Mouse (Mus musculus): ENCODE data around the gene Cep131. TPM values are rescaled to one million over a fixed set of nuclear protein-coding genes. Genes with fewer than 3 reads are reported as not detected.

Cep131 gene
- polyA plus RNA-seq, 1 experiment from 2014 or later = 16.0 TPM

DNA sequence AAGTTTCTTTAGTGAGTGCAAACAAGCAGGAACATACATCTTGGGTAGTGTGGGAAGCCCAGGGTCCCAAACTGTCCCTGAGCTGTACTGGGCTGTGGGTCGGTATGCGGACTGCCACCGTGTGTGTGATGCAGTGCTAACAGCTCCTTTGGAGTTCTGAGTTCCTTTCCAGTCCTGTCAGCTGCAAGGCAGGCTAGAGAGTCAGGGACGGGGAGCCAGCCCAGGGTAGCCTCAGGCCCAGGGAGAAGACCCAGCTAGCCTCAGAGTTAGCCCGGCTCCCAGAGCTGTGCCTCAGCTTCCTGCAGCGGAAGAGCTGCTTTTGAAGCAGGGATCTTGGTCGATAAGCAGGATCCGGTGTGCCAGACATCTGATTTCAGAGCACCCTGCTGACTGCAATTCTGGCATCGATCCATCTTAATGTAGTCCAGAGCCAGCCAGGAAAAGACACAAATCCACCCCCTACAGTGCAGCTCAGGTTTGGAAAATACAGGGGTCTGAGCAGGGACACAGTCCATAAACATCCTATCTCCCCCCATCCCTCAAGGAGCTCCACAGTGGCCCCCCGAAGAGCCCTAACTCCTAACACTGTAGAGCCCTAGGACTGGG is 33.4 kb upstream of the Cep131 start:
- H3K27ac ChIP-seq (ENCODE audit: low read depth, low read length) = no peak overlapping the region
- peaks cover 7% of the 10 kb centered on the region for H3K4me1 ChIP-seq (ENCODE audit: control insufficient read depth, insufficient read depth, low read length)
- WGBS (ENCODE audit: insufficient replicate concordance) = 67% methylated on average over 10 of the region's 10 CpGs
- H3K36me3 ChIP-seq (ENCODE audit: control insufficient read depth, insufficient read depth, low read length) = 0 out of 2 replicates have a peak, but pooled peaks cover 4% of the 10 kb centered on the region
- no peak overlapping the region for H3K9ac ChIP-seq (ENCODE audit: low read depth, low read length)
- no peak for ATAC-seq (replicated peaks; ENCODE audit: insufficient number of reproducible peaks, low FRiP score, low TSS enrichment)
- no peaks in the 10 kb centered on the region for H3K9me3 ChIP-seq (replicated peaks; ENCODE audit: control insufficient read depth, low read length)
- no peak overlapping the region for H3K4me3 ChIP-seq (ENCODE audit: low read depth, low read length)
- no peak overlapping the region for H3K4me2 ChIP-seq
- no peaks in the 10 kb centered on the region for H3K27me3 ChIP-seq (ENCODE audit: control insufficient read depth, insufficient read depth, low read length)

GRCm38 (mm10) chr11:120119108-120119507 is 32.5 kb upstream of the Cep131 start:
- H3K36me3 ChIP-seq (ENCODE audit: control insufficient read depth, insufficient read depth, low read length) = 0 out of 2 replicates have a peak, but pooled peaks cover 8% of the 10 kb centered on the region
- H3K9me3 ChIP-seq (replicated peaks; ENCODE audit: control insufficient read depth, low read length) = no peaks in the 10 kb centered on the region
- no peak overlapping the region for H3K4me3 ChIP-seq (ENCODE audit: low read depth, low read length)
- H3K4me2 ChIP-seq = no peak overlapping the region
- 94% methylated on average over 7 of the region's 7 CpGs for WGBS (ENCODE audit: insufficient replicate concordance)
- ATAC-seq (replicated peaks; ENCODE audit: insufficient number of reproducible peaks, low FRiP score, low TSS enrichment) = no peak
- H3K27ac ChIP-seq (ENCODE audit: low read depth, low read length) = no peak overlapping the region
- no peak overlapping the region for H3K9ac ChIP-seq (ENCODE audit: low read depth, low read length)
- H3K4me1 ChIP-seq (ENCODE audit: control insufficient read depth, insufficient read depth, low read length) = peaks cover 7% of the 10 kb centered on the region
- H3K27me3 ChIP-seq (ENCODE audit: control insufficient read depth, insufficient read depth, low read length) = no peaks in the 10 kb centered on the region

- no peak for ATAC-seq (replicated peaks; ENCODE audit: insufficient number of reproducible peaks, low FRiP score, low TSS enrichment)
- no peak overlapping the region for H3K9ac ChIP-seq (ENCODE audit: low read depth, low read length)
- H3K4me2 ChIP-seq = no peak overlapping the region
- 0 out of 2 replicates have a peak, but pooled peaks cover 8% of the 10 kb centered on the region for H3K36me3 ChIP-seq (ENCODE audit: control insufficient read depth, insufficient read depth, low read length)
- 71% methylated on average over 2 of the region's 2 CpGs for WGBS (ENCODE audit: insufficient replicate concordance)
- H3K9me3 ChIP-seq (replicated peaks; ENCODE audit: control insufficient read depth, low read length) = no peaks in the 10 kb centered on the region
- H3K4me1 ChIP-seq (ENCODE audit: control insufficient read depth, insufficient read depth, low read length) = peaks cover 12% of the 10 kb centered on the region
- no peak overlapping the region for H3K4me3 ChIP-seq (ENCODE audit: low read depth, low read length)
- no peaks in the 10 kb centered on the region for H3K27me3 ChIP-seq (ENCODE audit: control insufficient read depth, insufficient read depth, low read length)
- no peak overlapping the region for H3K27ac ChIP-seq (ENCODE audit: low read depth, low read length)
Measured at GRCm38 (mm10) chr11:120117626-120118025, 31.0 kb upstream of the Cep131 start.

- H3K4me2 ChIP-seq = no peak overlapping the region
- WGBS (ENCODE audit: insufficient replicate concordance) = 89% methylated on average over 21 of the region's 21 CpGs
- peaks cover 21% of the 10 kb centered on the region for H3K4me1 ChIP-seq (ENCODE audit: control insufficient read depth, insufficient read depth, low read length)
- ATAC-seq (replicated peaks; ENCODE audit: insufficient number of reproducible peaks, low FRiP score, low TSS enrichment) = no peak
- H3K9ac ChIP-seq (ENCODE audit: low read depth, low read length) = no peak overlapping the region
- 0 out of 2 replicates have a peak, but pooled peaks cover 10% of the 10 kb centered on the region for H3K36me3 ChIP-seq (ENCODE audit: control insufficient read depth, insufficient read depth, low read length)
- H3K27me3 ChIP-seq (ENCODE audit: control insufficient read depth, insufficient read depth, low read length) = no peaks in the 10 kb centered on the region
- no peak overlapping the region for H3K27ac ChIP-seq (ENCODE audit: low read depth, low read length)
- no peak overlapping the region for H3K4me3 ChIP-seq (ENCODE audit: low read depth, low read length)
- no peaks in the 10 kb centered on the region for H3K9me3 ChIP-seq (replicated peaks; ENCODE audit: control insufficient read depth, low read length)
Measured at GRCm38 (mm10) chr11:120114488-120115215, 28.0 kb upstream of the Cep131 start.

DNA sequence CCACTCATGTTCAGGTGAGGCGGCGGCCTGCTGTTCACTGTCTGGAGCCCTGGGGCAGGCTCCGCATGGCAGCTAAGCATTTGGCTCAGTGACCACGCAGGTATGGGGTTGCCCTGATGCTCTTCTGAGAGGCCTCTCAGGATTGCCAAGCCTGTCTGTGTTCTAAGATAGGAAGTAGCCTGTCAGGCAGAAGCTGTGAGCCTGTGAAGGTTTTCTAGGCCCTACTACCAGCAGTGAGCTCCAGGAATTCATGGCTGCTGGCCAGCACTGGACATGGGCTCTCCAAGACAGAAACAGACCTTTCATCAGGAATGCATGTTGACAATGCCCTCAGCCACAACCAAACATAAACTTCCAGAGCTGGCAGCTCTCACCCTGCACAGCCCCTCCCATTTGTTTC is 25.5 kb upstream of the Cep131 start:
- no peaks in the 10 kb centered on the region for H3K27me3 ChIP-seq (ENCODE audit: control insufficient read depth, insufficient read depth, low read length)
- no peak overlapping the region for H3K4me3 ChIP-seq (ENCODE audit: low read depth, low read length)
- peaks cover 21% of the 10 kb centered on the region for H3K4me1 ChIP-seq (ENCODE audit: control insufficient read depth, insufficient read depth, low read length)
- WGBS (ENCODE audit: insufficient replicate concordance) = 79% methylated on average over 4 of the region's 4 CpGs
- peaks cover 13% of the 10 kb centered on the region; the same call in 1 of the 2 replicates for H3K36me3 ChIP-seq (ENCODE audit: control insufficient read depth, insufficient read depth, low read length)
- peak overlapping the region; percentile 70 for H3K27ac ChIP-seq (ENCODE audit: low read depth, low read length)
- H3K9ac ChIP-seq (ENCODE audit: low read depth, low read length) = 0 out of 2 replicates have a peak overlapping the region, but pooled peaks have one; percentile 22
- H3K9me3 ChIP-seq (replicated peaks; ENCODE audit: control insufficient read depth, low read length) = no peaks in the 10 kb centered on the region
- ATAC-seq (replicated peaks; ENCODE audit: insufficient number of reproducible peaks, low FRiP score, low TSS enrichment) = no peak
- no peak overlapping the region for H3K4me2 ChIP-seq

DNA sequence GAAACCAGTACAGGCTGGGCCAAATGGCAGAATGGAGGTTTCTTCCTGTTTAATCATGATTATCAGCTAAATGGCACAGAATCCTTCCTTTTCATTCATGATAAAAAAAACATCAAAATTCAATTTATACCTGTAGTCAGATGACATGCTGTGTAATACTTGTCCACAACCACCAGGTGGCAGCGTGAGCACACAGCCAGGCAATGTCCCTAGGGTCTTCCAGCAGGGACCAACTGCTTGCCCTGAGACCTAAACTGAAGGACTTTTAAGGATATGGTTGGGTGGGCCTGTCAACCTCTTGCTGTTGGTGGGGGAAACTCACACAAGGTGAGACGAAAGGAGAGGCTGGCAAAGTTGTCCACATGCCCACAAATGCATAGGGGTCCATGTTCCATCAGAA is 24.4 kb upstream of the Cep131 start:
- H3K27ac ChIP-seq (ENCODE audit: low read depth, low read length) = no peak overlapping the region
- peaks cover 21% of the 10 kb centered on the region for H3K4me1 ChIP-seq (ENCODE audit: control insufficient read depth, insufficient read depth, low read length)
- 3% methylated on average over 2 of the region's 2 CpGs for WGBS (ENCODE audit: insufficient replicate concordance)
- no peak overlapping the region for H3K9ac ChIP-seq (ENCODE audit: low read depth, low read length)
- no peak overlapping the region for H3K4me2 ChIP-seq
- ATAC-seq (replicated peaks; ENCODE audit: insufficient number of reproducible peaks, low FRiP score, low TSS enrichment) = no peak
- H3K36me3 ChIP-seq (ENCODE audit: control insufficient read depth, insufficient read depth, low read length) = peaks cover 11% of the 10 kb centered on the region; the same call in 1 of the 2 replicates
- no peaks in the 10 kb centered on the region for H3K9me3 ChIP-seq (replicated peaks; ENCODE audit: control insufficient read depth, low read length)
- H3K27me3 ChIP-seq (ENCODE audit: control insufficient read depth, insufficient read depth, low read length) = no peaks in the 10 kb centered on the region
- no peak overlapping the region for H3K4me3 ChIP-seq (ENCODE audit: low read depth, low read length)

- H3K9me3 ChIP-seq (replicated peaks; ENCODE audit: control insufficient read depth, low read length) = no peaks in the 10 kb centered on the region
- no peak for ATAC-seq (replicated peaks; ENCODE audit: insufficient number of reproducible peaks, low FRiP score, low TSS enrichment)
- no peak overlapping the region for H3K9ac ChIP-seq (ENCODE audit: low read depth, low read length)
- no peak overlapping the region for H3K27ac ChIP-seq (ENCODE audit: low read depth, low read length)
- WGBS (ENCODE audit: insufficient replicate concordance) = 64% methylated on average over 7 of the region's 7 CpGs
- H3K27me3 ChIP-seq (ENCODE audit: control insufficient read depth, insufficient read depth, low read length) = no peaks in the 10 kb centered on the region
- peaks cover 21% of the 10 kb centered on the region for H3K4me1 ChIP-seq (ENCODE audit: control insufficient read depth, insufficient read depth, low read length)
- no peak overlapping the region for H3K4me3 ChIP-seq (ENCODE audit: low read depth, low read length)
- H3K36me3 ChIP-seq (ENCODE audit: control insufficient read depth, insufficient read depth, low read length) = peaks cover 15% of the 10 kb centered on the region
- no peak overlapping the region for H3K4me2 ChIP-seq
Measured at GRCm38 (mm10) chr11:120110554-120110953, 23.9 kb upstream of the Cep131 start.

- 78% methylated on average over 14 of the region's 14 CpGs for WGBS (ENCODE audit: insufficient replicate concordance)
- H3K27ac ChIP-seq (ENCODE audit: low read depth, low read length) = no peak overlapping the region
- peaks cover 10% of the 10 kb centered on the region for H3K36me3 ChIP-seq (ENCODE audit: control insufficient read depth, insufficient read depth, low read length)
Measured at GRCm38 (mm10) chr11:120109558-120110210, 23.1 kb upstream of the Cep131 start.

More at GRCm38 (mm10) chr11:120109558-120110210, 23.1 kb upstream of the Cep131 start:
- Histone ChIP-seq H3K9me3 (replicated peaks; ENCODE audit: control insufficient read depth, low read length) (no peaks in the 10 kb centered on the region), H3K4me1 (ENCODE audit: control insufficient read depth, insufficient read depth, low read length) (peaks cover 21% of the 10 kb centered on the region), H3K27me3 (ENCODE audit: control insufficient read depth, insufficient read depth, low read length) (no peaks in the 10 kb centered on the region), H3K4me2 (no peak overlapping the region), H3K9ac (ENCODE audit: low read depth, low read length) (no peak overlapping the region), H3K4me3 (ENCODE audit: low read depth, low read length) (no peak overlapping the region)
- ATAC-seq (replicated peaks; ENCODE audit: insufficient number of reproducible peaks, low FRiP score, low TSS enrichment) = no peak
